Mouse (Mus musculus) C2C12 (cell line): Measurements from ENCODE around the gene Tex37. TPM values are rescaled to one million over a fixed set of nuclear protein-coding genes. Genes with fewer than 3 reads are reported as not detected.

Experiments used
- H3K27me3 ChIP-seq: one replicate; pipeline ENCODE4 v1.6.1; 2011; ENCODE audit not compliant: control insufficient read depth, insufficient read depth, insufficient read length
- H3K36me3 ChIP-seq: one replicate; pipeline ENCODE4 v1.6.1; 2011; ENCODE audit not compliant: control insufficient read depth, insufficient read depth
- H3K4me3 ChIP-seq: one replicate; pipeline ENCODE4 v1.5.1; 2011; ENCODE audit warnings: mild to moderate bottlenecking, control low read depth; ENCODE audit not compliant: poor library complexity, insufficient read depth, severe bottlenecking
- H3K79me2 ChIP-seq: one replicate; pipeline ENCODE4 v1.6.1; 2011; ENCODE audit not compliant: control insufficient read depth, insufficient read depth
- H3K79me3 ChIP-seq: one replicate; pipeline ENCODE4 v1.6.1; 2011; ENCODE audit warnings: low read depth, control low read depth
- H3ac ChIP-seq: one replicate; pipeline ENCODE3; 2011; ENCODE audit warnings: low read depth; ENCODE audit not compliant: control insufficient read depth, insufficient read length
- CEBPB ChIP-seq: IDR thresholded peaks from one replicate; pipeline ENCODE4 v1.6.1; 2011; ENCODE audit warnings: low read depth, mild to moderate bottlenecking, control low read depth, moderate library complexity
- CTCF ChIP-seq: IDR thresholded peaks from one replicate; pipeline ENCODE4 v1.5.1; 2011; ENCODE audit not compliant: control insufficient read depth, insufficient read depth, insufficient read length
- FOSL1 ChIP-seq: IDR thresholded peaks from one replicate; pipeline ENCODE4 v1.8.0; 2011; ENCODE audit warnings: mild to moderate bottlenecking, low read length; ENCODE audit not compliant: poor library complexity, insufficient read depth, severe bottlenecking
- MAX ChIP-seq: IDR thresholded peaks from one replicate; pipeline ENCODE4 v1.6.1; 2011; ENCODE audit warnings: mild to moderate bottlenecking, control low read depth
- MYOD1 ChIP-seq: IDR thresholded peaks from one replicate; pipeline ENCODE4 v1.6.1; 2011; ENCODE audit warnings: low read depth; ENCODE audit not compliant: control insufficient read depth, insufficient read length
- MYOG ChIP-seq: IDR thresholded peaks from one replicate; pipeline ENCODE4 v1.6.1; 2011; ENCODE audit not compliant: control insufficient read depth, insufficient read length; ENCODE audit errors: extremely low read depth
- USF1 ChIP-seq: IDR thresholded peaks from one replicate; pipeline ENCODE4 v1.6.1; 2011; ENCODE audit warnings: low read depth, mild to moderate bottlenecking, control low read depth, moderate library complexity
- polyA plus RNA-seq: library from polyadenylated mRNA; unstranded; fragments of >200 nt; fragmentation: generic; extraction: Trizol; gene quantifications from one replicate; pipeline ENCODE4 v1.2.1, GENCODE M21; 2012; ENCODE audit warnings: missing spikeins

The Tex37 gene
- polyA plus RNA-seq, 1 experiment = not detected

DNA sequence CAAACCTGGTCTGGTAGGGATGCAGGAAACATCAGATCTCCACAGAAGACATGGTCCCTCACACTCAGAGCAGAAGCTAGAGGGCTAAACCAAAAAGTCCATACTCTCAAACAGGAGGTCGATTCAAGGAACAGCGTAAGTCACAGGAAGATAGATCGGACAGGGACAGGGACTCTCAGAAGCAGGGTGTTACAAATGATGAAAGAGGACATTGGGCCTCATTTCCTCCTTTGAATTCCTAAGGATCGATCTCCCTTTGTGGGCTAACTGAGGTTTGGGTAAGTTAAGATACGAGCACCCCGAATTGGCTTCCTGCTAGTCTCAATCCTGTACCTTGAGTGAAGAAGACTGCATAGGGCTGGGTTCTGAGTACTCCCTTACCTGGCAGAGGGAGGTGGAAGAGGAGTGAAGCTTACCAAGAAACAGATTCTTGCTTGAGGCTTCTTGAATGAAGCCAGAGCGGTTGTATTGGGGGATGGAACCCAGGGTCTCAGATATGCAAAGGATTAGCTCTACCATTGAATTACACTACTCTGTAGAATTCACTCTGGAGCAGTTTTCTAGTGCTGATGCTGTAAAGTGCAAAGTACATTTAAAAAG is 38.7 kb upstream of the Tex37 start:
- Histone ChIP-seq H3ac (no peak overlapping the region), H3K36me3 (no peaks in the 10 kb centered on the region), H3K27me3 (peaks cover 27% of the 10 kb centered on the region), H3K4me3 (no peak overlapping the region), H3K79me3 (no peaks in the 10 kb centered on the region), H3K79me2 (no peaks in the 10 kb centered on the region)
- no peak for TF ChIP-seq MYOG
- TF ChIP-seq USF1 = no peak
- TF ChIP-seq MAX = no peak
- TF ChIP-seq CEBPB = no peak
- TF ChIP-seq CTCF = no peak
- TF ChIP-seq MYOD1 = no peak
- no peak for TF ChIP-seq FOSL1

DNA sequence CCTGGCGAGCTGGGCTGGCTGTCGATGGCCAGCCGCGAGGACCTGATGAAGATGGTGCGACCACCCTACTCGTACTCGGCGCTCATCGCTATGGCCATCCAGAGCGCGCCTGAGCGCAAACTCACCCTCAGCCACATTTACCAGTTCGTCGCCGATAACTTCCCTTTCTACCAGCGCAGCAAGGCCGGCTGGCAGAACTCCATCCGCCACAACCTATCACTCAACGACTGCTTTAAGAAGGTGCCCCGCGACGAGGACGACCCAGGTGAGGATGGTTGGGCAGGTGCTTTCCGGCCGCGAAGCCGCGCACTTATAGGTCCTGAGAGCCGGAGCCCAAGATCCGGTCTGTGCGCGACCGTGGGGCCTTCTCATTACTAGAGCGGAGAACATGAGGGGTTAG is 38.2 kb upstream of the Tex37 start:
- peaks cover 27% of the 10 kb centered on the region for H3K27me3 ChIP-seq
- H3K4me3 ChIP-seq = no peak overlapping the region
- TF ChIP-seq CTCF (no peak), CEBPB (no peak)
- H3K36me3 ChIP-seq = no peaks in the 10 kb centered on the region
- no peaks in the 10 kb centered on the region for H3K79me3 ChIP-seq
- H3ac ChIP-seq = no peak overlapping the region
- H3K79me2 ChIP-seq = no peaks in the 10 kb centered on the region

DNA sequence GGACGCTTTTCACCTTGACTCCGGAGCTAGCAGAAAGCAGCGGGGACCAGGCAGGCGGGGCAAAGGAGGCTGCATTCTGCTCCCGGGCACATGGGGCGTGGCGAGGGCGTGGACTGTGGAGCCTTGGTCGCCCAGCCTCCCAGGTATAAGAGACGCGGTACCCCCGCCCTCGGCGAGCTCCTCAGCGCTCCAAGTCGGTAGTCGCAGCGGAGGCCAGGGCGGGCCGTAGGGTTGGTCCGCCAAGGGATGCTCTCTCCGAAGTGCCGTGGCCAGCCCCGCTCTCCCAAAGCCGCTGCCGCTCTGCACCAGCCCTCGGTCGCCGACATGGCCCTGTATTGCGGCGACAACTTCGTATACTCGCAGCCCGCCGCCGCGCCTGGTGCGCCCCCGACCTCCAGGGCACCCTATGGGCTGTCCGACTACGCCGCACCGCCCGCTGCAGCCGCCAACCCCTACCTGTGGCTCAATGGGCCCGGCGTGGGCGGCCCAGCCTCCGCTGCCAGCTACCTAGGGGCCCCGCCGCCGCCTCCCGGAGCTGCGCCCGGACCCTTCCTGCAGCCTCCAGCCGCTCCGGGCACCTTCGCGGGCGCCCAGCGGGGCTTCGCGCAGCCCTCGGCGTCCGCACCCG is 37.7 kb upstream of the Tex37 start, which contains the start of gene Foxi3:
Gene Foxi3 (plus strand): TSS at position 247 of the 628 bp plus-strand sequence.
- Histone ChIP-seq H3K79me2 (no peaks in the 10 kb centered on the region), H3K27me3 (peaks cover 27% of the 10 kb centered on the region), H3ac (no peak within 1 kb of the TSS), H3K36me3 (no peaks in the 10 kb centered on the region), H3K79me3 (no peaks in the 10 kb centered on the region), H3K4me3 (no peak within 1 kb of the TSS)
- TF ChIP-seq MYOD1 = no peak
- TF ChIP-seq USF1 = no peak
- no peak for TF ChIP-seq FOSL1
- no peak for TF ChIP-seq MYOG
- no peak for TF ChIP-seq CEBPB
- TF ChIP-seq CTCF = no peak
- TF ChIP-seq MAX = no peak

DNA sequence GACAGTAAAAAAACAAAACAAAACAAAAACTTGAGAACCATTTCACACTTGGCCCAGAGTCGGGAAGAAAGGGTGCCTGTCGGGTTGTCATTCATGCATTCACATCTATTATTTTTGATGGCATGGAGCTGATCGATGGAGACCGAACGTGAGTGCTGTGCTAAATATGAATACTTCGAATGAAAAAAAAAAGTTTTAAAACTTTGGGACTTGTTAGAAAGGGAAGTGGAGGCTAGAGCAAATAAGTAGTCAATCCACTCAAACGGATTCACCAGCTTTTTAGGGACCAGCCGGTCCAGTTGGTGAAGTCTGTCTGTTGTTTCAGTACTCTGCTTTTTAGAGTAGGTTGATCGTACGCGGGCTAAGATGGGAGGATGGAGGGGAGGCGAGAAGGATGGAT is 37.1 kb upstream of the Tex37 start:
- Histone ChIP-seq H3K27me3 (peaks cover 27% of the 10 kb centered on the region), H3K36me3 (no peaks in the 10 kb centered on the region), H3K79me2 (no peaks in the 10 kb centered on the region), H3K79me3 (no peaks in the 10 kb centered on the region), H3K4me3 (no peak overlapping the region), H3ac (no peak overlapping the region)
- TF ChIP-seq CTCF (no peak), MAX (no peak), USF1 (no peak), MYOD1 (no peak), CEBPB (no peak), MYOG (no peak), FOSL1 (no peak)

DNA sequence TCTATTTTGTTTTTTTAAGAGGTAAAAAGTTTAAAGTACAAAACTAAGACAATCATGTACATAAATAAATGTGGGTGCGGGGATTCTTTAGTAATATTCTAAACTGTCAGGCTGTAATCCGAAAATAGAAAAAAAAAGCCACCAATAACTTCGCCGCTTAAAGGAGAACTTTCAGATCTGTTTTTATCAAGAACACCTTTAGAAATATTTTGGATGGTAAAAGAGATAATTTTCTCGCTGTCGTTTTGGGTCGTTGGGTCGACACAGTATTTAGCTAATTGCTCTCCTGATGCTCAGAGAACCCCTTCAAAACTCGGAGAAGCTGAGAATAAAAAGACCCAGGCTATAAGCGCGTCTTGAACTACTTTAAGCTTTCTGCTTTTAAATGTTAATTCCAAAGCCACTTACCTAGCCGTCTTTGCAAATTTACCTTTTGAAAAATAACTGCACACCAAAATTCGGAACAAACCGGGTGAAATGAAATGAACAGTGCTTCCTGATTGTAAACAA is 36.6 kb upstream of the Tex37 start:
- Histone ChIP-seq H3K4me3 (no peak overlapping the region), H3K79me3 (no peaks in the 10 kb centered on the region), H3K27me3 (peaks cover 27% of the 10 kb centered on the region), H3K36me3 (no peaks in the 10 kb centered on the region), H3K79me2 (no peaks in the 10 kb centered on the region), H3ac (no peak overlapping the region)
- TF ChIP-seq FOSL1 (no peak), CTCF (no peak), MAX (no peak), USF1 (no peak), MYOD1 (no peak), MYOG (no peak), CEBPB (no peak)

DNA sequence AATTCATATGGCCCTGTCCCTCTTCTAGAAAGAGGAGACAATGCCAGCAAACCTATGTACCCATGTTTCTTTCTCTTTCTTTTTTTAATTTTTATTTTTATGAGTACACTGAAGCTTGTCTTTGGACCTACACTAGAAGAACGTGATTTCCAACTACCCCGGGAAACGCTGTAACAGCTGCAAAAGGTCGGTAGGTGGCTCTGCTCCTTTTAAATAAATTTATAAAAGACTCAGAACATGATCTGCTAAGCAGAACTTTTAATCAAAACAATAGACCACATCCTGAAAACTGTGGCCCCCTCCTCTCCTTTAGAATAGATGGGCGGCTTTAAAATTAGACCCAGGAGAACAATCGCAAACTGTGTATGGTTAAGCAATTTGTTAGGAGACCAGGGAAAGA is 35.3 kb upstream of the Tex37 start:
- no peaks in the 10 kb centered on the region for H3K36me3 ChIP-seq
- H3ac ChIP-seq = no peak overlapping the region
- no peaks in the 10 kb centered on the region for H3K79me3 ChIP-seq
- H3K4me3 ChIP-seq = no peak overlapping the region
- H3K79me2 ChIP-seq = no peaks in the 10 kb centered on the region
- peaks cover 27% of the 10 kb centered on the region for H3K27me3 ChIP-seq
- no peak for TF ChIP-seq MYOD1
- no peak for TF ChIP-seq CEBPB
- no peak for TF ChIP-seq USF1
- TF ChIP-seq FOSL1 = no peak
- no peak for TF ChIP-seq MAX
- TF ChIP-seq MYOG = no peak
- TF ChIP-seq CTCF = no peak
